Mouse (Mus musculus) hindbrain, embryonic 16.5 days (tissue): ENCODE results near the gene Abcf3. TPM values are rescaled to one million over a fixed set of nuclear protein-coding genes. Genes with fewer than 3 reads are reported as not detected.

Source experiments
- ATAC-seq: fragments of 200-750 bp; cut with Nextera tagmentation; 2 replicates; pipeline ENCODE4 v1.8.0; 2017; ENCODE audit warnings: moderate TSS enrichment, moderate library complexity
- H3K27ac ChIP-seq: fragments of 300-500 bp; sonication (generic); 2 replicates; pipeline ENCODE4 v1.5.1; 2014; ENCODE audit warnings: low read depth, mild to moderate bottlenecking, control low read depth, low read length, moderate library complexity
- H3K27me3 ChIP-seq: fragments of 300-500 bp; sonication (generic); replicated peaks from 2 replicates; pipeline ENCODE4 v1.6.1; 2014; ENCODE audit warnings: low read length; ENCODE audit not compliant: control insufficient read depth, insufficient read depth
- H3K36me3 ChIP-seq: fragments of 300-500 bp; sonication (generic); 2 replicates; pipeline ENCODE4 v1.6.1; 2014; ENCODE audit warnings: mild to moderate bottlenecking, low read length, moderate library complexity, mixed read lengths; ENCODE audit not compliant: control insufficient read depth, insufficient read depth
- H3K4me1 ChIP-seq: fragments of 300-500 bp; sonication (generic); 2 replicates; pipeline ENCODE4 v1.6.1; 2014; ENCODE audit warnings: low read depth, low read length; ENCODE audit not compliant: control insufficient read depth, insufficient read depth
- H3K4me2 ChIP-seq: fragments of 300-500 bp; sonication (generic); 2 replicates; pipeline ENCODE4 v1.6.1; 2014; ENCODE audit warnings: mild to moderate bottlenecking, low read length, control low read depth, moderate library complexity
- H3K4me3 ChIP-seq: fragments of 300-500 bp; sonication (generic); 2 replicates; pipeline ENCODE4 v1.5.1; 2014; ENCODE audit warnings: mild to moderate bottlenecking, low read length, control low read depth, moderate library complexity
- H3K9ac ChIP-seq: fragments of 300-500 bp; sonication (generic); 2 replicates; pipeline ENCODE4 v1.6.1; 2014; ENCODE audit warnings: low read depth, mild to moderate bottlenecking, control low read depth, low read length, moderate library complexity
- H3K9me3 ChIP-seq: fragments of 300-500 bp; sonication (generic); 2 replicates; pipeline ENCODE4 v1.6.1; 2014; ENCODE audit warnings: mild to moderate bottlenecking, low read length, moderate library complexity; ENCODE audit not compliant: control insufficient read depth
- WGBS: fragments of 180-500 bp; shearing (Covaris S2); extraction: QIAGEN DNeasy Blood & Tissue Kit; methylation state at CpG from one replicate; pipeline ENCODE4 v1.1.7; 2014; 5-methylcytosine and 5-hydroxymethylcytosine counted together
- polyA plus RNA-seq: library from polyadenylated mRNA; unstranded; fragments of >200 nt; fragmentation: Nextera tagmentation; extraction: Ambion mirVana; gene quantifications from 2 replicates; pipeline ENCODE4 v1.2.1, GENCODE M21; 2015

Abcf3 gene
- 81.0 and 90.7 TPM in 2 replicates for polyA plus RNA-seq

GRCm38 (mm10) chr16:20548096-20548948 is at the start of gene Abcf3:
Gene Abcf3, plus strand, starts transcription at chr16:20548577.
- Histone ChIP-seq H3K4me3 (peak within 1 kb of the TSS; percentile 88), H3K9me3 (no peaks in the 10 kb centered on the region), H3K27me3 (no peaks in the 10 kb centered on the region), H3K36me3 (peaks cover 37% of the 10 kb centered on the region), H3K27ac (peak within 1 kb of the TSS; percentile 81), H3K9ac (peak within 1 kb of the TSS; percentile 91), H3K4me2 (peak within 1 kb of the TSS; percentile 89), H3K4me1 (peaks cover 17% of the 10 kb centered on the region)
- WGBS, result under 1% methylated on average over 56 of the region's 56 CpGs
- ATAC-seq, result peak; percentile 99

GRCm38 (mm10) chr16:20498677-20499475 is 49.5 kb upstream of the Abcf3 start, which contains the start of gene Eif2b5:
Gene Eif2b5, plus strand, starts transcription at chr16:20498817.
- no peaks in the 10 kb centered on the region; the same call in 1 of the 2 replicates for H3K27me3 ChIP-seq
- no peaks in the 10 kb centered on the region for H3K9me3 ChIP-seq
- H3K27ac ChIP-seq, result peak within 1 kb of the TSS; percentile 84
- H3K4me1 ChIP-seq, result peaks cover 16% of the 10 kb centered on the region
- peak; percentile 96 for ATAC-seq
- WGBS, result under 1% methylated on average over 49 of the region's 49 CpGs
- peak within 1 kb of the TSS; percentile 92 for H3K4me3 ChIP-seq
- peak within 1 kb of the TSS; percentile 86 for H3K4me2 ChIP-seq
- peaks cover 32% of the 10 kb centered on the region for H3K36me3 ChIP-seq
- H3K9ac ChIP-seq, result peak within 1 kb of the TSS; percentile 91

- H3K27me3 ChIP-seq, result no peaks in the 10 kb centered on the region
- no peak for ATAC-seq
- H3K4me3 ChIP-seq, result no peak overlapping the region
- no peaks in the 10 kb centered on the region for H3K4me1 ChIP-seq
- no peaks in the 10 kb centered on the region for H3K9me3 ChIP-seq
- no peak overlapping the region for H3K4me2 ChIP-seq
- H3K27ac ChIP-seq, result no peak overlapping the region
- peaks cover 80% of the 10 kb centered on the region for H3K36me3 ChIP-seq
- no peak overlapping the region for H3K9ac ChIP-seq
- WGBS, result 91% methylated on average over 8 of the region's 8 CpGs
Observed at GRCm38 (mm10) chr16:20506000-20506399, 42.4 kb upstream of the Abcf3 start.

DNA sequence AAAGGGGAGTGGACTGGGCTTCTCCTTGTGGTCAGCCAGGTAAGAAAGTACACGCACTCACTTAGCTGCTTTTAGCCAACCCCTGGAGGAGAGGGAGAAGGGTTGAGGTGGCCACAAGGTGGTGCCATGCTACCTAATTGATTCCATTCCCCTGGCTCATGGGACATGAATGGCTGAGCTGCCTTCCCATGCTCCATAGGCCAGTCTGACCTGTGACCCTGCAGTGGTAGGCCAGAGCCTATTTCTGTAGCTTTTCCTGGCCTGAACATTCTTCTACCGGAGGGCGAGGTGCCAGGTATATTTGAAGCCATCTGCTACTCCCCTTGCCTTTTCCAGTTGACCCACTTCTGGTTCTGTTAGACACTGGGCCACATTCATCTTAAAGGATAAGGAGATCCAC is 39.0 kb upstream of the Abcf3 start:
- H3K4me2 ChIP-seq, result no peak overlapping the region
- no peak overlapping the region for H3K9ac ChIP-seq
- peaks cover 52% of the 10 kb centered on the region for H3K36me3 ChIP-seq
- WGBS, result 79% methylated on average over 3 of the region's 3 CpGs
- H3K4me3 ChIP-seq, result no peak overlapping the region
- no peaks in the 10 kb centered on the region for H3K4me1 ChIP-seq
- H3K27ac ChIP-seq, result no peak overlapping the region
- H3K9me3 ChIP-seq, result no peaks in the 10 kb centered on the region
- no peaks in the 10 kb centered on the region for H3K27me3 ChIP-seq
- ATAC-seq, result peak; percentile 43

DNA sequence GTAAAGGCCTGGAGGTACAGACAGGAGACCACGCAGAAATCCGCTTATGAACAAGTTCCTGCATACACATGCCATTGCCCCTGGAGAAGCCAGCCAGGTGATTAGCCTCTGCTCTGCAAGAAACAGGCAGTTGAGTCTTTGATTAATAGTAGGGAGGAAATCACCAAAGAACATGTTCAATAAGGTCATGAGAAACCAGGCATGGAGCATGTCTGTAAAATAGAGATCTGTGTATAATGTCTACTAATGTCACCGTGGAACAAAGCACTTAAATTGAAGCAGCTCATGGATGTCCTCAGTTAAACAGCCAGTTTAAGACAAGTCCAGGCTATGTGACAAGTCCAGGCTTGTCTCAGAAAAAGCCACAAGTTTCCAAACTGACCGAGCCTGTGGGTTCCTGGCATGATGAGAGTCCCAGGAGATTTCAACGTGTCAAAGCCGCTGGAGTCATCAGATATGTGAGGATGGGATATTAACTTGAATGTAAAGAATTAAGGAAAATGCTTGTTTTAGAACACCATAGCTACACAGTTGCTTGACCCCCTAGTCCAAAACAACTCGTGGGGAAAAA is 37.0 kb upstream of the Abcf3 start:
- H3K9me3 ChIP-seq, result no peaks in the 10 kb centered on the region
- no peak for ATAC-seq
- H3K27ac ChIP-seq, result no peak overlapping the region
- H3K4me1 ChIP-seq, result no peaks in the 10 kb centered on the region; the same call in none of the 2 replicates
- H3K9ac ChIP-seq, result no peak overlapping the region
- H3K4me3 ChIP-seq, result no peak overlapping the region
- peaks cover 37% of the 10 kb centered on the region for H3K36me3 ChIP-seq
- 89% methylated on average over 7 of the region's 7 CpGs for WGBS
- H3K4me2 ChIP-seq, result no peak overlapping the region
- no peaks in the 10 kb centered on the region for H3K27me3 ChIP-seq

- Histone ChIP-seq H3K4me2 (peak overlapping the region; percentile 88), H3K27ac (peak overlapping the region; percentile 90)
Observed at GRCm38 (mm10) chr16:20516032-20516431, 32.3 kb upstream of the Abcf3 start.

GRCm38 (mm10) chr16:20516726-20517201 is 31.6 kb upstream of the Abcf3 start, which contains the start of gene Dvl3:
Gene Dvl3, plus strand, starts transcription at chr16:20516982.
- H3K4me1 ChIP-seq, result peaks cover 17% of the 10 kb centered on the region
- H3K27me3 ChIP-seq, result no peaks in the 10 kb centered on the region
- H3K9ac ChIP-seq, result peak within 1 kb of the TSS; percentile 81
- no peaks in the 10 kb centered on the region for H3K9me3 ChIP-seq
- H3K4me2 ChIP-seq, result peak within 1 kb of the TSS; percentile 88
- H3K4me3 ChIP-seq, result peak within 1 kb of the TSS; percentile 93
- H3K36me3 ChIP-seq, result peaks cover 4% of the 10 kb centered on the region; the same call in 1 of the 2 replicates
- ATAC-seq, result peak; percentile 97
- H3K27ac ChIP-seq, result peak within 1 kb of the TSS; percentile 90
- 0% methylated on average over 32 of the region's 55 CpGs for WGBS

More at GRCm38 (mm10) chr16:20516032-20516431, 32.3 kb upstream of the Abcf3 start:
- H3K9ac ChIP-seq, result peak overlapping the region; percentile 81
- peaks cover 7% of the 10 kb centered on the region; the same call in 1 of the 2 replicates for H3K36me3 ChIP-seq
- H3K27me3 ChIP-seq, result no peaks in the 10 kb centered on the region
- no peaks in the 10 kb centered on the region for H3K9me3 ChIP-seq
- peaks cover 17% of the 10 kb centered on the region for H3K4me1 ChIP-seq
- peak overlapping the region; percentile 93 for H3K4me3 ChIP-seq
- no peak for ATAC-seq

DNA sequence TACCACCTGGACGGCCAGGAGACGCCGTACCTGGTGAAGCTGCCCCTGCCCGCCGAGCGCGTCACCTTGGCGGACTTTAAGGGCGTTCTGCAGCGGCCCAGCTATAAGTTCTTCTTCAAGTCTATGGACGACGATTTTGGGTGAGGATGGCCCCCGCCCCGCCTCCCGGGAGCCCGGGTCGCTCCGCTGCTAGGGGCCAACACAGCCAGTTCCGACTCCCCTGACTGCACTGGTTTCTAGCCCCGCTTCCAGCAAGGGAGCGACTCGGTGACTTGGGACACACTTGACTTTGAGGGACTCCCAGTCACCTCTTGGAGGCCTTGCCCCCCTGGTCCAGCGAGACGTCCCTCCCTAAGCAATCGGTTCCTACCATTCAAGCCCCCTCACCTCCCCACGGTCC is 31.2 kb upstream of the Abcf3 start:
- under 1% methylated on average over 26 of the region's 26 CpGs for WGBS

More for the DNA sequence above, 31.2 kb upstream of the Abcf3 start:
- Histone ChIP-seq H3K36me3 (peaks cover 6% of the 10 kb centered on the region; the same call in 1 of the 2 replicates), H3K4me1 (peaks cover 17% of the 10 kb centered on the region), H3K9me3 (no peaks in the 10 kb centered on the region), H3K4me2 (peak overlapping the region; percentile 88), H3K4me3 (peak overlapping the region; percentile 93), H3K27ac (peak overlapping the region; percentile 90), H3K27me3 (no peaks in the 10 kb centered on the region), H3K9ac (peak overlapping the region; percentile 81)
- no peak; the same call in none of the 2 replicates for ATAC-seq
